Mouse (Mus musculus) stomach, postnatal 0 days (tissue): ENCODE measurements around the gene Kdm1a.

Experiments used
- CTCF ChIP-seq: IDR thresholded peaks from 2 replicates; pipeline ENCODE4 v1.5.1; 2016; ENCODE audit warnings: antibody characterized with exemption, low read depth, mild to moderate bottlenecking, moderate library complexity
- EP300 ChIP-seq: optimal IDR thresholded peaks from 2 replicates; pipeline ENCODE3; 2016; ENCODE audit warnings: antibody characterized with exemption

- TF ChIP-seq CTCF (no peak), EP300 (no peak)
Measured at GRCm38 (mm10) chr4:136569998-136570397, 32.5 kb downstream of the Kdm1a start.
